Mouse (Mus musculus) cerebellum, postnatal 25 days (tissue): ENCODE data around the gene Gm20532.

Experiments
- DNase-seq, 2 experiments: peaks; one replicate each; pipeline ENCODE4 v3.0.0; 2021; ENCODE audit warnings: mixed read lengths in 2 of 2

Gm20532 gene

DNA sequence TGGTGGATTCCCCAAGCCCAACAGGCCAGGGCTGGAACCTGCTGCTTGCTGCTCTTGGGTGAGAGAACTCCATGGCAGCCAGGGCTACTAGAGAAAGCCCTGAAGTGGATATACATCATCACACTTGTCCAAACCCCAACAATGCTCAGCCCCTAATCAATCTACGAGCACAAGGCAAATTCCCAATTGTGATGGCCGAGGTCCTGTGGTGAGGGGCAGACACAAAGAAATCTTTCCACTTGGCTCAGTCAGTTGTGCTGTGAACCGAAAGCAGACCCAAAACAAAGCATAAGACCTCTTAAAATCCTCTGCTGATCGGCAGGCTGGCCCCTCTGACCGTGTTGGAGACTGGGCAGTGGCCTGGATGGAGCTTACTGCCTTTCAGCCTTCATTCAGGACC is 11.6 kb upstream of the Gm20532 start:
- DNase-seq, result no peak

DNA sequence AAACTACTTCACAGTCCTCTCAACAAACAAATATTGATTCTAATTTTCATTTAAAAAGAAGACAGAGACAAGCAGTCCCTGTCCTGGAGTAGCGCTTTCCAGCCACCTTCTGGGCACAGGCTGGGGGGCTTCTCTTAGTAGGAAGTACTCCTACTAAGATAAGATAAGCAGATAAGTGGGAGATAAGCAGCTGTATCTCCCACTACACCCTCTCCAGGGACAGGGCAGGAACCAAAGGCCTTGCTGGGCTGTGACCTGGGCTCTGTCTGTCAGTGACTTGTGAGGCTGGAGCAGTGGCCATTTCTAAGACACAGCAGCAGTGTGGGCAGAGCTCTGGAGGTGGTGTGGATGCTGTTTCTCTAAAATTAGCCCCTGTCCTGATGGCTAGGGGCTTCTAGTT is 11.1 kb upstream of the Gm20532 start:
- DNase-seq, result no peak

DNA sequence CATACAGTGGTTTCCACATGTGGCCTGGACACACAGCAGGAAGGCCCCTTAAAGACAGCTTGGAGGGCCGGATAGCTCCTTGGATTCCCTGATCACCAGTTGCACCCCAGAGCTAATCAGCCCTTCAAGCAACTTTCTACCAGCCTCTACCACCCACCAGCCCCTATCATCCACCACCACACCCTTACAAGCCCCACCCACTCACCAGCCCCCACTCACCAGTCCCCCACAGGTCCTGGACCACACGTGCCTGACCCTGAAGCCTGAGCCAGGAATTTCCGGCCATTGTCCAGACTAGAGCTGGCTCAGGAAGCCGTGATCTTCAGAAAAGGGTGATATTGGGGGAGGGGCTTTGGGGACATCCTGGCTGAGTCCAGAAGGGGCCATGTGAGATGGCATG is 10.6 kb upstream of the Gm20532 start:
- DNase-seq, result no peak

DNA sequence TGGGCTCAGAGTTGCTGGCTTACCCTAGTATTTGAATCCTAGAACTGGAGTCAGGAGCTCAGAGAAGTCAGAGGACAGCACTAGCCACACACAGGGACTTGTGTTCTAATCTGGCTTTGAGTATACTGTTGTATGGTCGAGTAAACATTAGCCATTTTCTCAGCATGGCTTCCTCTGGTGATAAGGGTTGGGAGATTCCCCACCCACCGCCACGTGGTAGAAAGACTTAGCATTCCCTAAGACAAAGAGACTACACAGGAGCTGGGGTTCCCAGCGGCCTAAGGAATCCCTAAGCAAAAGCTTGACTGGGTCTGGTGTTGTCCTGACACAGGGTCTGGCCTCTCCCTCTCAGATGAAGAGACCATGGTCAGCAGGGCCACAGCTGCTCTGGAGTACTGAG is 10.0 kb upstream of the Gm20532 start:
- no peak for DNase-seq

DNA sequence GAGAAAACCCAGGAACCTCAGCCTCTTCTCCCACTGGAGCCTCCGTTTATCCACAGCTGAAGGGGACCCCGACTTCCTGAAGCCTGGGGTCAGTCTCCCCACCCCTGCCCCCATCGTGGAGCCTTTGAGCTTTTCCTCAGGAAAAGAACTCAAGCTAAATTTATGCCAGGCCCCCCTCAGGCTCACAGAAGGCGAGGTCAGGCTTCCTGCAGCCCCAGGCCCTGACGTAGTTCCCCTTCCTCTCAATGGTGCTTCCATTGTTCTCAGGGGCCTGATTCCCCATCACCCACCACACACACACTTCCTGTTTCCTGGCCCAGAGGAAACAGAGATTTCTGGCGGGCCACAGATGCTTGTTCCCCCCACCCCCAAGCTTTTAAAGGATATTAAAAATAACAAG is 8.1 kb upstream of the Gm20532 start:
- no peak for DNase-seq

DNA sequence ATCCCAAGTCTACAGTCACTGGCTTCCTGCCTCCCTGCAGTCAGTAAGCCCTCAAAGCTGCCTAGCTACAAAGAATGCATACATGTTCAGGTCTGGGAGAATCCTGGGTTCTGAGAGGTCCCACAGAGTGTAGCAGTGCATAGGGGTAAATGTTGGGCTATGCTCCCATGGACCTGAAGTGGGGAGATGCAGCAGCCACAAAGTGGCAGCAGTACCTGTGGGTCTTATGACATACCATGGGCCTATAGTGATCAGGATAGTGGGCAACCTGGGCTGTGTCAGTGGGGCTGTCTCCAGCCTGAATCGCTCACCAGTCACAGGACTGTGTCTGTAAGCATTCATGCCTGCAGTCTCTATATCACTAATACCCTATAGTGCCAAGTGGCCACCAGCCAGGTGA is 6.7 kb upstream of the Gm20532 start, which contains the start of gene Egfl7:
Gene Egfl7 (plus strand): TSS at position 301 of the 400 bp plus-strand sequence.
- no peak for DNase-seq

DNA sequence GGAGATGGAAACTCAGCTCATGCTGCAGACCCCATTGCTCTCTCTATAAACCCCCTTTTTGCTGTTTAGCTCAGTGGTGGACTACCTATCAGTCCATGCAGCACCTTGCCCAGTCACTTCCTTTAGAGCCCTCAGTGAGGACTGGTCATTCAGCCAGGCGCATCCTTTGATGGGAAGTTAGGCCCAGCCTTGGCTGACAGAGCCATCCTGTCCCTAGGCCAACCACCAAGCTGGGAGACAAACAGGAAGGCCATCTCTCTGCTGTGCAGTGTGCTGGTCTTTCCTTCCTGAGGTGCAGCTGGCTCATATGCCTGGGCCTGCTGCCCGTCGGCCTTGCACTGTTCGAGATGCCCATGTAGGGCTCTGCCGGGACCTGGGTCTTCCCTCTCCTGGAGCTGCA is 5.7 kb upstream of the Gm20532 start:
- DNase-seq, result no peak

DNA sequence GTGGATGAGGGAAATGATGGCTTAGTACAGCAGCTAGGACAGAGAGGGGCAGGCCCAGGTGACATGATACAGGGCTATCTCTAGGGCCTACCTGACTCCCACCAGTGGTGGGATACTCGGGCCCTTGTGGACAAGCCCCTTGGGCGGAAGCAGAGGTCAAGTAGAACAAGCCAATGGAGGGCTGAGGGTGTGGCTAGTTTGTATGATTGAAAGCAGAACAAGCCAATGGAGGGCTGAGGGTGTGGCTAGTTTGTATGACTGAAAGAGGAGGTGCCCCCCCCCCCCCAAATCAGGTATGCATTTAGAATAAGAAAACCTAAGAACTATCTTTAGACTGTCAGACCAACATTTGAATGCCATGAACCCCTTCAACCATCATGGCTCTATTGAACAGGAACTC is 4.2 kb upstream of the Gm20532 start:
- no peak for DNase-seq

DNA sequence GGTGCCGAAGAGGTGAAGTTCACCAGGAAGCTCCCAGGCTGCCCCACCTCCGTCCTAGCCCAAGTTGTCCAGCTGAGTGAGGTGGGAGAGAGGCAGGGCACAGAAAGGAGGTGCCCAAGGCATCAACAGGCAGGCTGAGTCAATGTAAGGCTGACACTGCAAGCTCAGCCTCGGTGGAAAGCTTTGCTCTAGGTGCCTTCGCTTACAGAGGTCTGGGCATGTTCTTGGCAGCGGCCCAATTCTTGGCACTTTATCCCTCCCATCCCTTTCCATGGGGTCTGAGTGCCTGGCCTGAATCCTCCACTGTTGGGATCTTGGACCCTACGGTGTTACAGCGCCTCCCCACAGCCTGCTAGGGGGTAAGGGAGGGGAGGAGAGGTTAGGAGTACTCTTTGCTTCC is 3.7 kb upstream of the Gm20532 start:
- no peak for DNase-seq

DNA sequence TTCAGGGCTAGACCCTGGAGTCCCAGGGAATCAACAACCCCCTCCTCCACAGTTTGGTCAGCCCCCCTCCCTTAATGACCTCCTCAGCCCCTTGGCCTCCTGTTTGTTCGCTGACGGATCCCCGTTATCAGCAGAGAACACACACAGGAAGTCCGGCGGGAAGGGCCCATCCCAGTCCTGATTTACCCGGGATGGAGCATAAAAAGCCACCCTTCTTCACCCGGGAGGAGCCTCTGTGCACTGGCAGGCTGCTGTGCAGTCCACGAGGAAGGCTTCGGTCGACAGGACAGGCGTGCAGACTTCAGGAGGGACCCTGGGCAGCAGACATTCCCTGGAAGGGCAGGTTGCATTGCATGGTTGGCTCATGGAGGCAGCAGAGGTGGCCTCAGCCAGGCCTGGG is 2.8 kb upstream of the Gm20532 start:
- DNase-seq, result no peak

DNA sequence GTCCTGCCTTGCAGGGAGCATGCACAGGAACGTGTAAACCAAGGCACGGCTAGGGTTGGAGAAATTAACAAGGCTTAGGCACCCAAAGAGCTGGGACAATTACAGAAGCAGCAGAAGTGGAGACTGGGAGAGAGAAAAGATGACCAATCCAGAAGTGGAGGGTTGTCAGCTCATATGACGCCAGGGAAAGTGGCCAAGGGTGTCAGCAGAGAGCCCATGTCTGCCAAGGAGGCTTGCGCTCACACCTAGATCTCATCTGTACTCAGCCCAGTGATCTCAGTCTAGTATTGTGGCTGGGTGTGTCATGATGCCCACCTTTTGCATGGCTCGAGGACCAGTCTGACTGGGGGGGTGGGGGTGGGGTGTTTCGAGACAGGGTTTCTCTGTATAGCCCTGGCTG is 726 bp upstream of the Gm20532 start:
- DNase-seq, result peak in 1 of 2 experiments; percentile 32

DNA sequence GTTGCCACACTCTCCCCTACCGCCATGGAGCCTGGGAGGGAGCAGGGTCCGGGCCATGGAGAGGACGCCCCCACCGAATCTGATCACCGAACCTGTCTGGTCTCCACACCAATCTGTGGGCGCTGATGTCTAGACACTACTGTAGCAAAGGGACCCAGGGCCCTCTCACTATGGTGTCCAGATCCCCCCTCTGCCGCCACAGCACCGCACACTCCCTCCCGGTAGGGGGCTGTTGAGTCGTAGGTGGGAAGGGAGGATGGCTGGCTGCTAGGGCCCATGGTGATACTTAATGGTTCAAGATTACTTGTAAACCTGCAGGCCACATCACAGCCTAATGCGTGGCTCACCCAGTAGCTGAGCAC is 586 bp downstream of the Gm20532 start:
- DNase-seq, result no peak

DNA sequence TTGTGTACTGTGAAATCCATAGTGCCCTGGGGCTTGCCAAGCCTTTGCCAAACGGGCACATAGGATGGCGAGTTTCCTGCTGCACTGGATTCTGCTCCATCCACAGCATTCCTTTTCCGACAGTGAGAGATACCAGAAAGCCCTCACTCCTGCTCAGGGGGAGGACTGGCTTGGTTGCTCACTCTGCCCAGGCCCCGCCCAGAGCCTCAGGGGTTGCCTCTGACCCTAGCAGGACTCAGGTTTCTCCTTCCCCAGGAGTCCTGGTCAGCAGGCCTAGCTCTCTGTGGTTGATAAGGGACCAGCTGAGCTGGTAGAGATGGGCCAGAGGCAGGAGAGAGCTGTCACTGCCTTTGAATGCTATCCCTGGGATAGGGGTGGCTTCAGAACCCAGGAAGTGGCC is 2.1 kb downstream of the Gm20532 start:
- no peak for DNase-seq

DNA sequence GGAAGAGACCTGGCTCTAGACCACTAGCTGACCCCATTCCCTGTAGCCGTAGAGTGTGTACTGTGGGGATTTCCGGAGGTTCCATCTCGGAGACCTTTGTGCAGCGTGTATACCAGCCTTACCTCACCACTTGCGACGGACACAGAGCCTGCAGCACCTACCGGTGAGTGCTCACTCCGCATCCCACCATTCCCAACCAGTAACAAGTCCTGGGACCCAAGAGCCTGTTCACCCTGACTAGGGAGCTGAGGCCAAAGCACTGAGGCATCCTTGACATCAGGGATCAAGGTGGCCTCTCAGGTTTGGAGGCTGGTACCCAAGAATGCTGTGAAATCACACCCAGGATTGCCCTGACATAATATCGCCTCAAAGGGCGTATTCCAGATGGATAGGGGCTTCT is 2.8 kb downstream of the Gm20532 start:
- DNase-seq, result no peak

DNA sequence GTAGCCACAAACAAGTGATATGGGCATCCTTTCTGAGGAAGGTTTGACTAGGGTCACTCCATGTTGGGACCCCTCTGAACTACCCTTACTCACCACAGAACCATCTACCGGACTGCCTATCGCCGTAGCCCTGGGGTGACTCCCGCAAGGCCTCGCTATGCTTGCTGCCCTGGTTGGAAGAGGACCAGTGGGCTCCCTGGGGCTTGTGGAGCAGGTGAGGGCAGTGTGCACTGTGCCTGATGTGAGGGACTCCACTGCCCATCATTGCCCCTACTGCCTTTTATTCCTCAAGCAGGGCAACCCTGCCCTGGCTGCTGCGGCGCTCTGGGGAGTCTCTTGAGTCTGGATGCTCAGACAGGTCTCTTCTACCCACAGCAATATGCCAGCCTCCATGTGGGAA is 3.8 kb downstream of the Gm20532 start:
- DNase-seq, result no peak

DNA sequence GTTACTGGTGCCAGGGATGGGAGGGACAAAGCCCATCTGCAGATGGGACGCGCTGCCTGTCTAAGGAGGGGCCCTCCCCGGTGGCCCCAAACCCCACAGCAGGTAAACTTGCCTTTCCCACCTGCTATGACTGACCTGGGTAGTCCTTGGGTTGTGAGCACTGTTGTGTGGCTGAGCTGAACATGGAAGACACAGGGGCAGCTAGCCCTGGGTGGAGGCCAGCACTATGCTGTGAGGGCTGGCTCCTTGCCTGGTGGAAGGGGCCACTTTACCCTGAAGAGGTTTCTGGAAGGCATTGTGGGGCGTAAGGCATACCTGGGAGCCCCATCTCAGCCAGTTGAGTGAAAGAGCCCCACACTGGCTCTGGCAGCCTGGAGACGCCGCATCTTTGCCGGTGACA is 4.5 kb downstream of the Gm20532 start:
- no peak for DNase-seq

DNA sequence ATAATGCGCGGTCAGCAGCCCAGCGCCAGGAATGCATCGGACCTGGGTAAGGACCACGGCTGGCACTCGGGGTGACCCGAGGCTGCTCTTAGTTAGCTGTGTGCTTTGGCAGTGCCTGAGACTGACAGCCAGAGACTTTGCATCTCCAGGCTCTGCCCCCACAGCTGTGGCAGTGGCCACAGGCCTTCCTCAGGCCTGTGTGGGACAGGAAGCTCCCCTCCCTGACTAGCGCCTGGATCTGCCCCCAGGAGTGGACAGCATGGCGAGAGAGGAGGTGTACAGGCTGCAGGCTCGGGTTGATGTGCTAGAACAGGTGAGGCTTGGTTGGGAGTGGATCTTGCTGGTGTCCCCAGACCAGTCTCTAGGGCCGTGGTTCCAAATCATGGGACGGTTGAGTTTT is 5.0 kb downstream of the Gm20532 start:
- DNase-seq, result no peak

DNA sequence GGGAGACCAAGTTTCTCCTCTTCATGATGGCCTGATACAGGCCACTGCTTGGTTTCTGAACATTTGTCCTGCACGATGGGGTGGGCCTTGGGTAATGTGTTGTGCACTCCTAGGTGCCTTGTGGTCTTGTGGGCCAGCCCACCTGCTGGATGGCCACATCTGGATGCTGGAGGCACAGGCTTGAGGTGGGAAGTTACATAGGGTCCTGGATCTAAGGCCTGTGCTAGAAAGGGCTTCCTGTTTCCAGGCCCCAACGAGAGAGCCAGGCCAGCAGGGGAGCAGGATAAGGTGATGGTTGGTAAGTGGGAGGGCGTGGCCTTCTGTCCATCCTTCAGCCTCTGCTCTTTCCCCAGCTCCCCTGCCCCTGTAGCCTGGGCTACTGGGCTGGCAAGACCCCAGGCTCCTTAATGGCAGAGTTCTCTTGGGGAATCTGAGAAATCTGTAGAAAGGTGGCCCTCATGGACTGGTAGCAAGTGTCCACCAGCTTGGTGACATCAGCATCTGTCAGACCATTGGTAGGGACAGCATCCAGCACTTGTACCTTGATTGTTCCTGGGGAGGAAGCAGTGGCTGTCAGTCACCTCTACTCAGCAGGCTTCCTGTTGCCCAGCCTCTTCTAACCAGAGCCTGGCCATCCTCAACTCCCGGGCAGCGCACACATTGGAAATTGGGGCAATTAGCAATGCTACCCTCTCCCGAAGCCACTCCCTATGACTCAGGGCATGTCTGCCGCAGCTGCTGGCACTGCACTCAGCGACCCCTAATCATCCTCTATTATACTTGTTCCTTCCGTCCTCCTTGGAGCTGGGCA is 7.0 kb downstream of the Gm20532 start:
- DNase-seq, result no peak

DNA sequence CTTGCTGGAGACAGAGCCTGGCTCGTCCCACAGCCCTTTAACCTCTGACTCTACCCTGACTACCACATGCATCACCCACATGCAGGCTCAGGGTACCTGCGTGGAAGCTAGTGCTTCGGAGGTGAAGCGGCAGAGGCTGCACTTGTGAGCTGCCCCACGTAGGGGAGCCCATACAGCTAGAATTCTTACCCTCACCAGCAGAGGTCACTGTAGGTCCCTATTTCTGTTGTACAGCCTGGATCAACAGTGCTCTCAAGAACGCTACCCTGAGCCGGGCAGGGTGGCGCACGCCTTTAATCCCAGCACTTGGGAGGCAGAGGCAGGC is 7.5 kb downstream of the Gm20532 start:
- DNase-seq, result peak in 1 of 2 experiments; percentile 51

DNA sequence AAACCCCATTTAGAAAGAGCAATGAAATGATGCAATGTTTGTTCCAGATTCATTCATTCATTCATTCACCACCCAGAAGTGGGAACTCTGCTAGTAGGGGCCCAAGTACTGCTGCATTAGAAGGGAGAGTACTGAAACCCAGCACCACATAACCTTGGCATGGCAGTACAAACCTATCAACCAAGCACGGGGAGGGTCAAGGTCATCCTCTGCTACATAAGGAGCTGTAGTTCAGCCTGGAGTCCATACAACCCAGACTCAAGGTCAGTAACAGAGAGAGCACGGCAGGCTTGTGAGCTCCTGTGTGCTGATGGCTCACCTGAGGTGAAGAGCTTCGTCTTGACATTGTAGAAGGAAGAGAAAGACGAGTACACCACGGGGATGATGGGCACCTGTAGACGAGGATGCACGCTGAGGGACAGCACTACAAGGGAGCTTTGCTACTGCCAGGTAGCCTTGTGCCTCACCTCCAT is 8.1 kb downstream of the Gm20532 start:
- DNase-seq, result no peak

DNA sequence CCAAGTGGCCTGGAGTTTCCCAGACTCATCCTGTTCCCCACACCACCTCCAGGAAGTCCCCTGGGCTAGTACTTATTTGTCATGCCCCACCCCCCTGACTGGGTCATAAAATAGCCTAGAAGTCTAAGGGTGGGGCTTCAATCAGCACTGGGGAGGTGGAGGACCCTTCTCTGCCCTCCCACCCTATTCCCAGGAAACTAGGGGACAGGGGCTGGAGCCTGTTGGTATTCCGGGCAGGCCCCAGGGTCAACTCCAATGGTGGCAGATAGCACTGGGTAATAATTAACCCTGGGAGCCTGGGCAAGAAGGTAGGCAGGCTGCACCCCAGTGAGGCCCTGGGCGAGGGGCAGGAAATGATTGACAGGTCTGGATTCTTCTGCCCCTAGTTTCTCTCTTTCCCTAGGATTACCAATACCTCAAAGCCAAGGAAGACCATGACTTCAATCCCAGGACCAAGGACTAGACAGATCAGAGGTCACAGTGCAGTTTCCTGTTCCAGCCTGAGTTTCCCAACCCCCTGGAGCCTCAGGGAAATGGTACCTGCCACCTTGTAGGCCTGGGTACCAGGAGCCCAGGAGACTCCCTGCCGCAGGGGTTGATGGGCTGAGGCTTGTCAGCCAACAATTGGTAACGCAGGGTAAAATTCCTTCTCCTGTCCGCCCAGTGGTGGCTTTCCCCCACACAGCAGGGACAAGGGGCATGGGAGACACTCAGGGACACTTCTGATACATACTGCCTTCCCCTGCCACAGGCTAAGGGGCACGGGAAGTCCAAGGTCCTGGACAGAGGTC is 8.7 kb downstream of the Gm20532 start:
- no peak for DNase-seq

DNA sequence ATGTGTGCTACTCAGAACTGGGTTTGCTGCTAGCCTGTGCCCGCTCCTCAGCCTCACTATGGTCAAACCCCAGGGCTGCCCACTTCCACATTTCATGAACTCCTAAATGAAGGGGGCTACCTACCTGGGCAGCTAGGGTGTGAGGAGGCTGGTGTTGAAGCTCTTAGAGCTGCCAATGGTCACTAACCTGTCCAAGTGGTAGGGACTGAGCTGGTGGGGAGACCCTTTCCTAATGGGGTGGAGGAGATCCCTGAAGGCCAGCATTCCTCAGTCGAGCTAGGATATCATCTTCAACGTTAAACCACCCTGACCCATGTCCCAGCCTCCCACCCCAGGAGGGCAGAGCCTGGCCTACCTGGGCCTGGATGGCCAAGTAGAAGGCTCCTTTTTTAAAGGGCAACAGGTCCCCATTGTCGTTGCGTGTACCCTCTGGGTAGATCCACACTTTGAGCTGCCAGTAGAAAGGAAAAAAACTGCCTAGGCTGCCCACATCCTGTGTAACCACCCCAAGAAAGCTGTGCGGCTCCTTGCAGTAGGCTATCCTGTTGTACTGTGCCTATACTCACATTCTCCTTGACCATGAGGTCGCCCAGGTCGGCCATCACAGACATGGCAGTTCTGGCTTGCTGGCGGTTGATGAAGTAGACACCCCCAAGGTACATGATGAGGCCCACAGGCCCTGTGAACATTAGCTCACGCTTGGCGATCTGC is 9.4 kb downstream of the Gm20532 start:
- no peak for DNase-seq

DNA sequence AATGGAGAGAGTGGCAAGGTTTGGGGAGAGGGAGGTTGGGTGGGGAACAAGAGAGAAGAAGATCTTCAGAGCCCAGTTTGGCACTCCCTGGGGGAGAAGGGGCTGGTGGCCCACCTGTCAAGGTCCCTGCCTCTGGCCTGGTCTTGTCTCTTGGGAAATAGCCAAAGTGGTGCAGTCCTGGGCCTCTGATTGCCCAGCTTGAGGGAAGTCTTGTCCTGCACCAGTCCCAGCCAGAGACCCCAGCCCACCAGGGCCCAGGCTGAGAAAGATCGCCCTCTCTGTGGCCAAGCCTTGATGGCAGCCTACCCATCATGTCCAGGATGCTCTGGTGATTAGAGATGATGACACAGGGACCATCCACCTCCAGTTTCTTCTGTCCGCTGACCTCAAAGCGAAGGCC is 10.5 kb downstream of the Gm20532 start:
- no peak for DNase-seq

DNA sequence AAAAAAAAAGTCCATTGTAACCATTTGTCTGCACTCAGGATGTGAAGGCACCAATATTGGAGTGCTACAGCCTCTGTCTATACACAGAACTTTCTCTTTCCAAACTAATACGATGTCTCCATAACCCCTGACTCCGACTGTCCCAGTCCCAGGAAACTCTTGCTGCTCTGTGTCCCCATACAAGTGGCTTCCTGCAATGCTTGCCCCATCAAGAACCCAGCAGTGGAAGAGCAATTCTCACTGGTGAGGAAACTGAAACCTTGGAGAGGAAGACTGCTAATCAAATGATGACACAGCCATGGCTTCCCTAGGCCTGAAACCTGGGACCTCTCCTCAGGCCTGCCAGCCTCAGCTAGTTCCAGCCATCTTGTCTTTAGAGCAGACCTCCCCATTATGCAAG is 11.4 kb downstream of the Gm20532 start:
- DNase-seq, result no peak
